Mouse (Mus musculus): ENCODE results near the gene Mtfr1l.

The Mtfr1l gene

DNA sequence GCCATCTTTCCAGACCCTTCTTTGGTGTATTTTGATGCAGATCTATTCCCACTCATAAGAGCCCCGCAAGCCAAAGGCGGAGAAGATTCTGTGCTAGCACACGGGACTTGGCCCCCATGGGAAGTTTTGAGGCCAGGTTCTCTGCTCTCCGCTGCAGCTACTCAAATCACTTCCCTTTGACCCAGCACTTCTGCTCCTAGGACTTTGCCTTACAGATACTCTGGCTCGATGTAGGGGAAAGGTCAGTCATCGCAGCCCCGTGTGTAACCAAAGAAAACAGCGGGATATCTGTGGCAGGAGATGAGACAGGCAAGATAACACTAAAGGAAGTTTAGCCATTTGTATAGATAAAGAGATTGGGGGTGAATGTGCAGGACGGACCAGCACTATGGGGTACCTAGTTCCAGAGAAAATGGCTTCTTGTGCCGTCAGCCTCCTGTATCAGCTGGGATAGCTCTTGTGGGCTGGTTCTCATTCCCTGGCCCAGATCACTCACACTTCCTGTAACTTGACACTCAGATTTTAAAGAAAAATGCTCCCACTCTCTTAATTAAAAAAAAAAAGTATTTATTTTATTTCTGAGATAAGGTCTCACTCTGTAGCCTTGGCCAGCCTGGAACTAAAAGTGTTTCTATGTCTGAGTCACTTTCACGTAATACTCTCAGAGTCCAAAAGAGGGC is 45.1 kb downstream of the Mtfr1l start:
- in situ Hi-C loops (cut with MboI): no loop called here

DNA sequence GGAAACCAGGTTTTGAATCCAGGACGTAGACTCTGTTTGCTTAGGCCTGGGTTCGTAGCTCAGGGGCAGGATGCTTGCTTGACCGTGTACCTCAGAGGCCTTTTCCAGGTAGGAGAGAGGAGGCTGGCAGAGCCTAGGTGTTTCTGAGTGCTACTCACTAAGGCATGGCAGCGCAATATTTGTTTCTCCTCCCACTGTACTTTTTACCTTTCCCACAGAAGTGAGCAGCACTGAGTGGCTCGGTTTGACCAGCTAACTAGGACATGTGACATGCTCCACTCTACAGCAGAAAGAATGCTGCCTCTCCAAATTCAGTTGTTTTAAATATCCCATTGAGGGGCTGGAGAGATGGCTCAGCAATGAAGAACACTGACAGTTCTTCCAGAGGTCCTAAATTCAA is 47.0 kb downstream of the Mtfr1l start:
- in situ Hi-C loops (cut with MboI): no loop called here

DNA sequence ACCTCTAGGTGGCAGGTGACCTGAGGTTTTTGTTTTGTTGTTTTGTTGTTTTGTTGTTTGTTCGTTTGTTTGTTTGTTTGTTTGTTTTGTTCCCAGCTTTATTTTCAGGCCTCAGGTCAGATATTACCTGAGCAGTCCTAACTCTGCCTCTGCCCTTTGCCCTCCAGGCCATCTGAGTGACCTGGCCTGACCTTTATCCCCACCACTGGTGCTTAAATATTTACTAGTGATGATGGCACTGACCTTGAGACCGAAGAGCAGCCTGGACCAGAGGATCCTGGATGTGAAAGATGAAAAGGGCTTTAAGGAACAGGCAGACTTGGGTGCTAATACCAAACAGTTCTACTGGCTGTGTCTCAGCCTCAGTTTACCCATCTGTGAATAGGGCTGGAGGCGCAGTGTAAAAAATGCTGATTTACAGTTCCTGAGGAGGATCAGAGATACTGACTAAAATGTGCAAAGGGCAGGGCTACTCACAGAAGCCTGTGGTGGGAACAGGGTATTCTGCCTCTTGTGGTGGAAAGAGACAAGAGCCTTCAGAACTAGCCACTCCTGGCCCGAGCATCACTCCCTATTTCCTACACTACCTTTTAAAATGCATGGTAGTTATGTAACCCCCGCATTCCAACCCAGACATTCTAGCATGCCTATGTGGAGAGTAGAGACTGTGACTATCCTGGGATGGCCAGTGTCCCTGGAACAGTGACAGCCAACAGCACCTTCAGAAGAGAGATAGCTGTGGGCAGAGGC is 49.9 kb downstream of the Mtfr1l start:
- in situ Hi-C loops (cut with MboI): no loop called here

DNA sequence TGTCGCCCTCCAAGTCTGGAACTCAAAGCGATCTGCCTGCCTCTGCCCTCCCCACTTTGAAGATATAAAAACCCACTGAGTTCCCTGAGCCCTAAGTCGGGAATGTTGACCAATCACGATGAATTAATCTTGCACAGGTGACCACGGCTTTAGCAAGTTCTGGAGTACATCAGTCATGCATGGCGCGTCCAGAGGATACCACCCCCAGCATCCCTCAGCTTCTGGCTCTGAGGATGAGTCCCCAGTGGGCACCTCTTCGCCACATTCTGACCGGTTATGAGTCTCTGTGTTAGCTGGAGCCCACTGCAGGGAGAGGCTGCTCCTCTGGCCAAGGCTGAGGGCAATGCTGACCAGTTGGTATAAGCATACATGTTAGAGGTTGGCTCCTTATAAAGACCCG is 51.0 kb downstream of the Mtfr1l start:
- in situ Hi-C loops (cut with MboI): no loop called here

DNA sequence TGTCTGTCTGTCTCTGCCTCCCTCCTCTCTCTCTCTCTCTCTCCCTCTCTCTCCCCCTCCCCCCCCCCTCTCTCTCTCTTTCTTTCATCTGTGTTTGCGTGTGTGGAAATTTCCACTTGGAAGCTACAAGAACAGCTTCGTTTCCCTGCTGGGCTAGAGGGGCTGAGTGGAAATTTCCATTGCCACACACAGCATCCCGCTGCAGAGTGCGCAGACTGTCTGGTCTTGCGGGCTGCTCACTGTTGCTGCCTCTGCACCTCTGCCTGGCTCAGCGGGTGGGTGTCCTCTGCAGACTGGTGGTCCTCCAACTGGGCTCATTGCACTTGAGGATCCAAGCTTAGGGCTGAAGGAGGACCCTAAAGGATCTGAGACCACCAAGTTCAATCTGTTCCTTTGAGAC is 51.5 kb downstream of the Mtfr1l start:
- in situ Hi-C loops (cut with MboI): no loop called here

DNA sequence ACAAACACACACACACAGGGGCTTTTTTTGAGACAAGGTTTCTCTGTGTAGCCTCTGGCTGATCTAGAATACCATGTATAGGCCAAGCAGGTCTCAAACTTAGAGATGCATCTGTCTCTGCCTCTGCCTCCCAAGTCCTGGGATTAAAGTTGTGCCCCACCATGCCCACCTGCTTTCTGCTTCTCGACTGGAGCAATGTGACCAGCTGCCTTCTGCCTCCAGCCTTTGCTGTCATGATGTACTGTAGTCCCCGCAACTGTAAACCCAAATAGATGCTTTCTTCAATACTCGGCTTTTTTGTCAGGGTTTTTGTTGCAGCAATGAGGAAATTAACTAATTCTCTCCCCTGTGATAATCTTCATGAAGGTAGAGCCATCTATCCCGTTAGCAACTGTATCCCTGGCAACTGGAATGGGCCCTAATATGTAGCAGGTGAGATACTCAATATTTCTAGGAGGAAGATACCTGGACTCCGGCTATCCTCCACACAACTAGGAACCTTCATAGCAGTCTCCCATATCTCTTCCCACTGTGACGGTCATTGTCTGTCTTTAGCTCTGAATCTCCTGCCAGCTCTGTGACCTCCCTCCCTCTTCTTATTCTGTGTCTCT is 52.0 kb downstream of the Mtfr1l start:
- in situ Hi-C loops (cut with MboI): no loop called here

DNA sequence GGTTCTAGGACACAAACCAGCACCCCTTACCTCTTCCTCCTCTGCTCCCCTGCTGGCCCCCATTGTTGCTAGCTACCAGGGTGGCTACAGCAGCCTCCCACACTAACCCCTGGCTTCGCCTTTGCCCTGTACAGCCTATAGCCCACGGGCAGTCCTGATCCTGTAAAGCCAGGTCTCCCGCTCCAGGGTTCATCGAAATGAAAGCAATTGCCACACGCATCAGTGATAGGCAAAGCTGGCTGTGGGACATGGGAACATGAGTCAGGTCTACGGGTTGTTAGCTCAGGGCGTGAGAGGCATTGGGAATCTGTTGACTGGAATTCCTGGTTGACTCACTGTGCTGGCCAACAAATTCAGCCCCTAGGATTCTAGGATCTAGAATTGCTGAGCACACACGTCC is 52.7 kb downstream of the Mtfr1l start:
- in situ Hi-C loops (cut with MboI): no loop called here

DNA sequence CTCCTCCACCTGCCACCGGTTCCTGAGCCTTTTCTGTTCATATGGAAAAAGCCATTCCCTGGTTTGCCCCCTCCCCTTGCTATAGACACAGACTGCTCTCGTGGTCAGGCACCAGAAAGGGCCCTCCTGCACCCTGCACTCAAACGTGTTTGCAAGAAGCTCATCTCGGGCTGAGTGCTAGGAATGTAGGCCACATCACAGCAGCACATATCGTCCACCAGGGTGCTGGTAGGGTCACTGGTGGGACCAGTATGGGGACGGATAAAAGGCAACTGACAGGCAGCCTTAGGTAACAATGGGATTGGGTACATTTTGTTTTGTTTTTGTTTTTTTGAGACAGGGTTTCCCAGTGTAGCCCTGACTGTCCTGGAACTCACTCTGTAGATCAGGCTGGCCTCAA is 53.9 kb downstream of the Mtfr1l start:
- in situ Hi-C loops (cut with MboI): no loop called here

DNA sequence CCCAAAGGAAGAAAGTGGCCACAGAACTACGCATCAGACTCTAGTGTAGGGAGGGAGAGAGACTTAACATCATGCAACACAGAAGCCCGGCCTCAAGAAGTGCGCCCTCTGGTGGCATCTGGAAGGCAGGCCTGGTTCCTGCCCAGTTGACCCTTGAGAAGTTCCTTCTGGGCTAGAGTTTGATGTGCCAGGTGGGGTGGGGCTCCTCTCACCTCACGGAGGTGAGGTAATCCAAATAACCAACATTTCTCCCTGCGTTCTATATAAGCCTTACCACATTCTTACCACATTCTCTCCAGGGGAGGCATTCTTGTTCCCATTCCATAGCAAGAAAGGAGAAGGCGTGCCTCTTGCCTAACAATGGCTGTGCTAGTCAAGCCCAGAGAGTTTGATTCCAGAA is 54.3 kb downstream of the Mtfr1l start:
- in situ Hi-C loops (cut with MboI): no loop called here

DNA sequence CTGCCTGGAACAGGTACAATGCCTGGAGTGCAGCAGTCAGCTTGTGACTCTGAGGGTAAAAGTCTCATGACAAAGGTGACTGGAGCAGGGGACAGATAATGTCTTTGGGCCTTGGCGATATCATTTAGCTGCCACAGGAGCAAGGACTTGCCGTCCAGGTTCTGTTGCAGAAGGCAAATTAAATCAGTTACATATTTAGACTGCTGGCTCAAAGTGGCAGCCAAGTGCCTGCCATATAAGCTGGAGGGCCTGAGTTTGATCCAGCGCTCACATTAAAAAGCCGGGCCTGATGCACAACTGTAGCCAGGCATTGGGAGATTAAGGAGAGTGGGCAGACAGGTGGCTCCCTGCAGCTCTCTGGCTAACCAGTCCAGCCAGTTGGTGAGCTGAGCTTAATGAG is 55.3 kb downstream of the Mtfr1l start:
- in situ Hi-C loops (cut with MboI): loop anchor here (5.0 kb wide), 1 partner anchor 83 kb away; the partner anchor contains the start of gene Pafah2

DNA sequence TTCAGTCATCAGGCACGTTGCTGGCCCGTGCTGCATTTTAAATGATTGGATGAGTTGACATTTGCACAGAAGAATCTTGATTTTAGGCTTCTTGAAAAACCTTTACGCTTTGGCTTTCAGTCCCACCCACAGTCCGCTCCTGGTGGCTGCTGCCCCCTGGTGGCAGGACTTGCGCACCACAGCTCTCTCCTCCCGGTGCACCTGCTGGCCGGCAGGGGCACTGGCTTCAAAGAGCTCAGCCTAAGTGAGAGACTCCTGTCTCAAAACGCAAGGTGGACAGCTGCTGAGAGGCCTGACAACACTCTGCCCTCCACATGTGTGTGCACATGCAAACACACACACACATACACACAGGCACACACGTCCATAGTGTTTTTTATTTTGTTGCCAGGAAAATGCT is 57.2 kb downstream of the Mtfr1l start:
- in situ Hi-C loops (cut with MboI): loop anchor here (5.0 kb wide), 1 partner anchor 81 kb away; the partner anchor contains the start of gene Pafah2

DNA sequence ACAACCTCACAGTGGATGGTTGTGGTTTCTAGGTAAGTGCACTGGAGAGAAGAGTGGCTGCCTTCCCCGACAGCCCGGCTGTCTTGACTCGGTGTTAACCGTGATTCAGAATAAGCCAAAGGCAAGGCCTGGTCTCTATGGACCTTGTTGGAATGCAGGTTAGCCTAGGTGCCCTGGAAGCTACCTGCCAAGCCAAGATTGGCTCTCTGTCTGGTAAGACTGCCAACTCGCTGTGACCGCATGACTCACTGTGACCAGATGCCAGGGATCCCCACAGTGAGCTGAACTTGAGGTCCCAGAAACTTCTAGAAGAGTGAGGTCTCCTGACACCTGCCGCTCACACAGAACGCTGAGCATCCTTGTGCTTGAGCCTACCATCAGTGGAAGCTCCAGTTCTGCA is 58.3 kb downstream of the Mtfr1l start:
- in situ Hi-C loops (cut with MboI): loop anchor here (5.0 kb wide), 1 partner anchor 80 kb away; the partner anchor contains the start of gene Pafah2
